Mouse (Mus musculus) hindbrain, embryonic 13.5 days (tissue): ENCODE measurements around the gene Olfr465-ps1. TPM values are rescaled to one million over a fixed set of nuclear protein-coding genes. Genes with fewer than 3 reads are reported as not detected.

Experiments
- ATAC-seq: fragments of 200-750 bp; cut with Nextera tagmentation; 2 replicates; pipeline ENCODE4 v1.8.0; 2017; ENCODE audit warnings: moderate TSS enrichment; ENCODE audit not compliant: low FRiP score
- H3K27ac ChIP-seq: fragments of 300-500 bp; sonication (generic); 2 replicates; pipeline ENCODE4 v1.5.1; 2015; ENCODE audit warnings: inconsistent platforms, mild to moderate bottlenecking, moderate library complexity
- H3K27me3 ChIP-seq: fragments of 300-500 bp; sonication (generic); 2 replicates; pipeline ENCODE4 v1.6.1; 2015; ENCODE audit warnings: mild to moderate bottlenecking, inconsistent platforms
- H3K36me3 ChIP-seq: fragments of 300-500 bp; sonication (generic); 2 replicates; pipeline ENCODE4 v1.6.1; 2015; ENCODE audit warnings: mild to moderate bottlenecking, inconsistent platforms
- H3K4me1 ChIP-seq: fragments of 300-500 bp; sonication (generic); replicated peaks from 2 replicates; pipeline ENCODE4 v1.6.1; 2015; ENCODE audit warnings: inconsistent platforms
- H3K4me2 ChIP-seq: fragments of 300-500 bp; sonication (generic); 2 replicates; pipeline ENCODE4 v1.6.1; 2015; ENCODE audit warnings: inconsistent platforms, mild to moderate bottlenecking, moderate library complexity
- H3K4me3 ChIP-seq: fragments of 300-500 bp; sonication (generic); 2 replicates; pipeline ENCODE4 v1.5.1; 2015; ENCODE audit warnings: mild to moderate bottlenecking, inconsistent platforms
- H3K9ac ChIP-seq: fragments of 300-500 bp; sonication (generic); 2 replicates; pipeline ENCODE4 v1.6.1; 2015; ENCODE audit warnings: mild to moderate bottlenecking, inconsistent platforms
- H3K9me3 ChIP-seq: fragments of 300-500 bp; sonication (generic); 2 replicates; pipeline ENCODE4 v1.6.1; 2016; ENCODE audit warnings: inconsistent platforms
- WGBS: fragments of 180-500 bp; shearing (Covaris S2); methylation state at CpG from one replicate; pipeline ENCODE4 v1.1.7; 2015; 5-methylcytosine and 5-hydroxymethylcytosine counted together
- polyA plus RNA-seq: library from polyadenylated mRNA; unstranded; fragments of >200 nt; fragmentation: Nextera tagmentation; extraction: Ambion mirVana; gene quantifications from 2 replicates; pipeline ENCODE4 v1.2.1, GENCODE M21; 2015

Gene Olfr465-ps1
- polyA plus RNA-seq, 1 experiment from 2014 or later = not detected

DNA sequence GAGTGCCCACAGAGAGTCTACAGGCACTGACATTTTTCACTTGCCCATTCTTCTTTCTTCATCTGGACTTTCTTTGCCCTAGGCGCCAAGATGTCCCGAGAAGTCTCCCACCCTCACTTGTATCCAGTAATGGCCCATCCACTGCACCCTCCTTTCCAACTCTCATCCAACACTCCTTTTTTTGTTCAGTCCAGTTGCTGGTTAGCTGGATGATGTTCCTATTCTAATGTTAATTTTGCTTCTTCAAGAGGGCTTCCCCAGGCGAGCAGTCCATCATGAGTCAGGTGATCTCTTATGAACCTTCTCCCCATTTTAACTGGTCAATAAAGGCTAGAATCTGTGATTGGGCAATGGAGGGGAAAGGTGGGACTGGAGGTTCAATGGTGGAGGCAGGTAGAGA is 36.2 kb downstream of the Olfr465-ps1 start:
- Histone ChIP-seq H3K36me3 (no peaks in the 10 kb centered on the region), H3K27me3 (no peaks in the 10 kb centered on the region), H3K27ac (no peak overlapping the region), H3K9me3 (no peaks in the 10 kb centered on the region), H3K4me1 (no peaks in the 10 kb centered on the region), H3K4me2 (no peak overlapping the region), H3K4me3 (no peak overlapping the region), H3K9ac (no peak overlapping the region)
- ATAC-seq = no peak
- WGBS = 81% methylated on average over 3 of the region's 3 CpGs

DNA sequence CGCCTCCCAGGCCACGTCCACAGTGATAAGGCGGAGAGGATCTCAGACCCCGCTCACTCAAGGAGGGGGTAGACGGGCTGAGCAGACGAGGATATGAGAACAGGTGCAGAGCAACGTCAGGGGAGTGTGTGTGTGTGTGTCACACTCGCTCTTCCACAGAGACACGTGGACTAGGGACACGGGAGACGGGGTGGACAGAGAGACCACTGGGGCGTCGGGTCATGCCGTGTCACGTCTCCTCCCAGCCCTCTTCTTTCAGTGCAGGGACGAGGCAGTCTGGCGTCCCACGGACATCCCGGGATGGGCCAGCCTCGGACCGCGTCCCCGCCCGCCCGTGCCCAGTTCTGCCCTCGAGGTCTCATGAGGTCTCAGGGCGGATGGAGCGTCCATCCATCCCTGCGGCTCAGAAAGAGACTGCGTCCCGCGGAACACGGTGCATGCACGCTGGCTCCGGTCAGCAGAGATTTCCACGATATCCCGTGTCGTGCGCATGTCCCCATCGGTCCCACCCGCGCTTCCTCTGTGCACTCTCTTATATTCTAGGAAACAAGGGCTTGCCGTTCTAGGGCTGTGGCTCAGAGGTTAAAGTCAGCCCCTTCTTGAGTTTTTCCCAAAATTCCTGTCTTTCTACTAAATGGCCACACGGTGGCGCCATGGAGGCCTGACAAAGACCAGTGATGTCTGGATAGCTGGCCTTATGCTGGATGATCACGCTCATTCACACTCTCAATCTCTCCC is 38.0 kb downstream of the Olfr465-ps1 start:
- peak overlapping the region; percentile 71 for H3K9ac ChIP-seq
- H3K4me3 ChIP-seq = peak overlapping the region; percentile 41
- H3K36me3 ChIP-seq = no peaks in the 10 kb centered on the region
- peak overlapping the region; percentile 61 for H3K4me2 ChIP-seq
- WGBS = 23% methylated on average over 45 of the region's 46 CpGs
- no peaks in the 10 kb centered on the region for H3K9me3 ChIP-seq
- H3K27ac ChIP-seq = no peak overlapping the region
- H3K4me1 ChIP-seq = no peaks in the 10 kb centered on the region
- peak; percentile 81 for ATAC-seq
- no peaks in the 10 kb centered on the region for H3K27me3 ChIP-seq

DNA sequence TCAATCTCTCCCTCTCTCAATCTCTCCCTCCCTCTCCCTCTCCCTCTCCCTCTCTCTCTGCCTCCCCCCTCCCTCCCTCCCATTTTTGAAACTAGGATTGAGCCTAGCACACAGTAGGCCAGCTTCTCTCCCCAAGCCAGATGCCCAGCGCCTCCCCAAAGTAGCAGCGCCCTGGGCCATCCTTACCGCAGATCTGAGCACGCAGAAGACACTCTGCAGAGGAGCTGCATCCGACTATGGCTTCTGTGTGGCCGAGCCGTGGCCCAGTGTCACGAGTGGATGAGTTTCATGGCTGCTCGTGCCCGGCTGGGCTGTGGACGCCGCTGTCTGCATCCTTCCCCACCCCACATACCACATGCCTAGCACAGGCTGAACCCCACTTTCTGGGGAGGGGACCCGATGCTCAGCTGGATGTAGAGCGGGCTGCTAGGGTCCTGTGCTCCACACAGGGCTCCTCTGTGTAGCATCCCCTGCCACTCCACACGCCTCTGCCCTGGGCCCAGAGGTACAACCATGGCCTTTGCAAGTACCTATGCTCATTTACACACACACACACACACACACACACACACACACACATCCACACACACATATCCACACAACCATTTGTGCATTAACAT is 38.7 kb downstream of the Olfr465-ps1 start:
- no peak overlapping the region for H3K4me2 ChIP-seq
- ATAC-seq = peak; percentile 69
- 62% methylated on average over 15 of the region's 15 CpGs for WGBS

More for the DNA sequence above, 38.7 kb downstream of the Olfr465-ps1 start:
- no peaks in the 10 kb centered on the region for H3K36me3 ChIP-seq
- H3K9me3 ChIP-seq = 0 out of 2 replicates have a peak, but pooled peaks cover 6% of the 10 kb centered on the region
- H3K27ac ChIP-seq = no peak overlapping the region
- H3K4me3 ChIP-seq = no peak overlapping the region
- H3K9ac ChIP-seq = no peak overlapping the region
- H3K27me3 ChIP-seq = no peaks in the 10 kb centered on the region
- H3K4me1 ChIP-seq = no peaks in the 10 kb centered on the region

Other genes starting within 250 kb of the Olfr465-ps1 start
- 0.14 and 0.26 TPM in 2 replicates for gene Cntnap3, start 234.1 kb upstream of the Olfr465-ps1 start, polyA plus RNA-seq
- gene Spata31, start 220.7 kb upstream of the Olfr465-ps1 start, polyA plus RNA-seq = not detected in 2 replicates
- gene Spata31d1c, start 105.0 kb upstream of the Olfr465-ps1 start, polyA plus RNA-seq = not detected in 2 replicates
- gene Prss47, start 85.3 kb upstream of the Olfr465-ps1 start, polyA plus RNA-seq = not detected in 2 replicates
- 30.5 and 30.6 TPM in 2 replicates for gene Mfsd14b, start 25.1 kb upstream of the Olfr465-ps1 start, polyA plus RNA-seq
- not detected in 2 replicates for gene Olfr466, start 12.2 kb downstream of the Olfr465-ps1 start, polyA plus RNA-seq
- gene Nlrp4f, start 67.9 kb downstream of the Olfr465-ps1 start, polyA plus RNA-seq = 0.22 TPM in 1 of 2 replicates, not detected in the other
- gene Gm10775, start 121.5 kb downstream of the Olfr465-ps1 start, polyA plus RNA-seq = 0.14 and 0.16 TPM in 2 replicates
- gene Zfp369, start 140.7 kb downstream of the Olfr465-ps1 start, polyA plus RNA-seq = 18.1 and 22.4 TPM in 2 replicates